Mouse (Mus musculus) lung, postnatal 0 days (tissue): Measurements from ENCODE around the gene Phactr1.

ENCODE experiments used
- CTCF ChIP-seq: IDR thresholded peaks from 2 replicates; pipeline ENCODE4 v1.5.1; 2016; ENCODE audit warnings: antibody characterized with exemption, mild to moderate bottlenecking
- EP300 ChIP-seq: IDR thresholded peaks from 2 replicates; pipeline ENCODE4 v1.6.1; 2016; ENCODE audit warnings: antibody characterized with exemption, mild to moderate bottlenecking, control low read depth

GRCm38 (mm10) chr13:42650228-42650627 is 30.2 kb upstream of the Phactr1 start:
- TF ChIP-seq CTCF (no peak), EP300 (no peak)
